Mouse (Mus musculus): ENCODE results near the gene Bard1. TPM values are rescaled to one million over a fixed set of nuclear protein-coding genes. Genes with fewer than 3 reads are reported as not detected.

Gene Bard1
- 1.6 to 2.4 TPM (median 2.3 TPM) in 4 replicates for total RNA-seq (2023)

GRCm38 (mm10) chr1:71102344-71103173 lies at the start of gene Bard1:
TSS of gene Bard1 (minus strand) at chr1:71103146.

Data from B cell, adult 62 days (primary cell).